Mouse (Mus musculus) CH12.LX (cell line): ENCODE results near the gene Nr2e3. TPM values are rescaled to one million over a fixed set of nuclear protein-coding genes. Genes with fewer than 3 reads are reported as not detected.

Source experiments
- DNase-seq: peaks from one replicate; pipeline ENCODE4 v3.0.0-alpha.2; 2013; ENCODE audit errors: extremely low read depth
- H3K27ac ChIP-seq: 2 replicates; pipeline ENCODE4 v1.5.1; 2012; ENCODE audit warnings: low read depth, mild to moderate bottlenecking, control low read depth, moderate library complexity; ENCODE audit not compliant: insufficient read depth
- H3K27me3 ChIP-seq: replicated peaks from 2 replicates; pipeline ENCODE3; 2012; ENCODE audit warnings: inconsistent platforms
- H3K36me3 ChIP-seq, 2 experiments: replicated peaks in 1 of 2; 2 replicates each; pipeline versions ENCODE3 to v1.6.1; 2012; ENCODE audit warnings: inconsistent platforms in 1 of 2, low read length in 1 of 2, mild to moderate bottlenecking in 1 of 2, mixed read lengths in 1 of 2, moderate library complexity in 1 of 2; ENCODE audit not compliant: control insufficient read depth in 1 of 2, insufficient read depth in 1 of 2
- H3K4me1 ChIP-seq, 2 experiments: 2 replicates each; pipeline ENCODE4 v1.6.1; 2012; ENCODE audit warnings: inconsistent platforms in 1 of 2, moderate library complexity in 1 of 2; ENCODE audit not compliant: insufficient read depth in 2 of 2, control insufficient read depth in 1 of 2
- H3K4me2 ChIP-seq: 2 replicates; pipeline ENCODE4 v1.6.1; 2012; ENCODE audit warnings: low read depth, mild to moderate bottlenecking, control low read depth; ENCODE audit not compliant: poor library complexity, insufficient read depth, severe bottlenecking
- H3K4me3 ChIP-seq, 3 experiments: fragments of 150-350 bp in 1 of 3; sonication (generic) in 1 of 3; replicated peaks in 1 of 3; 2 replicates each; pipeline versions ENCODE3 to v1.5.1; 2011 to 2012; ENCODE audit warnings: low read depth in 2 of 3, low read length in 2 of 3, mild to moderate bottlenecking in 2 of 3, moderate library complexity in 2 of 3, control low read depth in 1 of 3, improper control_type of control experiment in 1 of 3, inconsistent platforms in 1 of 3, mixed read lengths in 1 of 3; ENCODE audit not compliant: poor library complexity in 1 of 3
- H3K79me2 ChIP-seq: replicated peaks from 2 replicates; pipeline ENCODE4 v1.6.1; 2012; ENCODE audit warnings: mild to moderate bottlenecking, moderate library complexity; ENCODE audit not compliant: control insufficient read depth, poor library complexity, insufficient read depth, severe bottlenecking; ENCODE audit errors: extremely low read depth
- H3K9ac ChIP-seq: 2 replicates; pipeline ENCODE4 v1.6.1; 2012; ENCODE audit warnings: low read depth, mild to moderate bottlenecking, control low read depth, moderate library complexity; ENCODE audit not compliant: insufficient read depth
- H3K9me3 ChIP-seq: replicated peaks from 2 replicates; pipeline ENCODE3; 2012; ENCODE audit warnings: low read length, inconsistent platforms, mixed read lengths
- BHLHE40 ChIP-seq: IDR thresholded peaks from 2 replicates; pipeline ENCODE4 v1.6.1; 2011; ENCODE audit warnings: mild to moderate bottlenecking, low read depth, low read length, improper control_type of control experiment
- CTCF ChIP-seq, 2 experiments: IDR thresholded peaks in 1 of 2; conservative IDR thresholded peaks in 1 of 2; 2 replicates each; pipeline ENCODE4 v1.5.1; 2011 to 2012; ENCODE audit warnings: low read depth in 2 of 2, low read length in 2 of 2, improper control_type of control experiment in 1 of 2, inconsistent platforms in 1 of 2, mild to moderate bottlenecking in 1 of 2, moderate library complexity in 1 of 2
- E2F4 ChIP-seq: IDR thresholded peaks from 2 replicates; pipeline ENCODE4 v1.6.1; 2011; ENCODE audit warnings: low read depth, low read length, improper control_type of control experiment; ENCODE audit not compliant: insufficient replicate concordance
- EP300 ChIP-seq: IDR thresholded peaks from 2 replicates; pipeline ENCODE4 v1.6.1; 2011; ENCODE audit warnings: low read length, improper control_type of control experiment
- ETS1 ChIP-seq: conservative IDR thresholded peaks from 2 replicates; pipeline ENCODE4 v1.6.1; 2012; ENCODE audit warnings: low read depth, mild to moderate bottlenecking, inconsistent platforms, low read length, improper control_type of control experiment, moderate library complexity
- IRF4 ChIP-seq: IDR thresholded peaks from 2 replicates; pipeline ENCODE4 v1.6.1; 2014; ENCODE audit warnings: low read depth, mild to moderate bottlenecking, inconsistent platforms, low read length, improper control_type of control experiment
- JUN ChIP-seq: IDR thresholded peaks from 2 replicates; pipeline ENCODE4 v1.6.1; 2011; ENCODE audit warnings: low read depth, mild to moderate bottlenecking, low read length, improper control_type of control experiment, moderate library complexity; ENCODE audit not compliant: insufficient read depth
- JUND ChIP-seq: conservative IDR thresholded peaks from 2 replicates; pipeline ENCODE4 v1.6.1; 2011; ENCODE audit warnings: low read depth, low read length, improper control_type of control experiment
- MAFK ChIP-seq: IDR thresholded peaks from 2 replicates; pipeline ENCODE4 v1.6.1; 2011; ENCODE audit warnings: low read length, improper control_type of control experiment; ENCODE audit not compliant: insufficient replicate concordance
- MAX ChIP-seq: IDR thresholded peaks from 2 replicates; pipeline ENCODE4 v1.6.1; 2011; ENCODE audit warnings: low read length, improper control_type of control experiment
- MEF2A ChIP-seq: IDR thresholded peaks from 2 replicates; pipeline ENCODE4 v1.6.1; 2014; ENCODE audit warnings: low read depth, mild to moderate bottlenecking, inconsistent platforms, low read length, improper control_type of control experiment, borderline replicate concordance
- MXI1 ChIP-seq: IDR thresholded peaks from 2 replicates; pipeline ENCODE4 v1.6.1; 2011; ENCODE audit warnings: mild to moderate bottlenecking, low read depth, low read length, improper control_type of control experiment
- MYC ChIP-seq: IDR thresholded peaks from 2 replicates; pipeline ENCODE4 v1.6.1; 2011; ENCODE audit warnings: low read depth, mild to moderate bottlenecking, improper control_type of control experiment, low read length
- POLR2A ChIP-seq: IDR thresholded peaks from 2 replicates; pipeline ENCODE4 v1.6.1; 2011; ENCODE audit warnings: low read depth, mild to moderate bottlenecking, improper control_type of control experiment, low read length
- POLR2AphosphoS2 ChIP-seq: IDR thresholded peaks from 2 replicates; pipeline ENCODE4 v1.6.1; 2011; ENCODE audit warnings: low read depth, low read length, improper control_type of control experiment
- RAD21 ChIP-seq: IDR thresholded peaks from 2 replicates; pipeline ENCODE4 v1.6.1; 2011; ENCODE audit warnings: low read depth, mild to moderate bottlenecking, low read length, improper control_type of control experiment, moderate library complexity
- TBP ChIP-seq: conservative IDR thresholded peaks from 2 replicates; pipeline ENCODE4 v1.6.1; 2011; ENCODE audit warnings: low read depth, low read length, improper control_type of control experiment
- TCF12 ChIP-seq: IDR thresholded peaks from 2 replicates; pipeline ENCODE4 v1.6.1; 2014; ENCODE audit warnings: low read depth, mild to moderate bottlenecking, inconsistent platforms, low read length, improper control_type of control experiment
- UBTF ChIP-seq: IDR thresholded peaks from 2 replicates; pipeline ENCODE4 v1.6.1; 2012; ENCODE audit warnings: low read depth, mild to moderate bottlenecking, inconsistent platforms, low read length, improper control_type of control experiment, moderate library complexity
- ZKSCAN1 ChIP-seq: IDR thresholded peaks from 2 replicates; pipeline ENCODE4 v1.6.1; 2012; ENCODE audit warnings: low read depth, inconsistent platforms, low read length, improper control_type of control experiment, borderline replicate concordance
- dilution Hi-C: fragments of 300-500 bp; cut with MboI; formaldehyde crosslinking; loops from 2 replicates; pipeline ENCODE4 v1.14.3; 2020; ENCODE audit warnings: low sequenced_read_pairs; ENCODE audit not compliant: extremely low pct_unique_long_range_greater_than_20kb, extremely low pct_ligation_motif_present
- in situ Hi-C: fragments of 300-500 bp; cut with MboI; formaldehyde crosslinking; loops from 3 replicates; pipeline ENCODE4 v1.14.3; 2019; ENCODE audit warnings: low sequenced_read_pairs, low pct_ligation_motif_present, low pct_unique_long_range_greater_than_20kb, mixed read lengths
- polyA plus RNA-seq: library from polyadenylated mRNA; unstranded; fragments of >175 nt; gene quantifications from 2 replicates; pipeline ENCODE4 v1.2.1, GENCODE M21; 2012; ENCODE audit warnings: low read depth; ENCODE audit not compliant: insufficient read length
- total RNA-seq, 2 experiments: library from RNA; depleted of rRNA; stranded (reverse); fragments of 300-350 nt in 1 of 2; fragments of >200 nt in 1 of 2; gene quantifications; 2 replicates each; pipeline ENCODE4 v1.2.3; 2012 to 2014

Gene Nr2e3
- total and polyA plus RNA-seq, 3 experiments: 0.13 TPM; not detected in 2

DNA sequence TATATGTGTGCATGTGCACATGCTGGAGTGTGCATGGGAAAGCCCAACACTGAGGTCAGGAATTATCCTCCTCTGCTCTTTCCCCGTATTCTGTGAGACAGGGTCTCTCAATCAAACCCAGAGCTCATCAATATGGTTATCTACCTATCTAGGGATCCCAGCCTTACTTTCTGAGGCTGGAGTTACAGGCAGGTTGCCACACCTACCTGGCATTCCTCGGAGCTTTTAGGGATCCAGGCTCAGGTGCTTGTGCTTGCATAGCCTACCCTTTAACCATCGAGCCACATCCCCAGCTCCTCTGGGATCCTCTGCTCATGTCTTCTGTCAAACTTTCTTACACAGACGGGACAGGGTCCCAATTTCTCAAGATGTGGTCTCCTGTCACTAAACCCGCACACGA is 4.0 kb downstream of the Nr2e3 start:
- Histone ChIP-seq H3K9me3 (no peaks in the 10 kb centered on the region), H3K27ac (no peak overlapping the region), H3K79me2 (no peaks in the 10 kb centered on the region), H3K4me2 (no peak overlapping the region), H3K4me3 (no peak overlapping the region), H3K36me3 (no peaks in the 10 kb centered on the region), H3K4me1 (peaks cover 4 to 41% of the 10 kb centered on the region in 2 experiments; a peak in 3 of 4 replicates), H3K27me3 (no peaks in the 10 kb centered on the region), H3K9ac (no peak overlapping the region)
- dilution Hi-C loops: no loop called here
- TF ChIP-seq JUND: no peak
- TF ChIP-seq BHLHE40: peak; percentile 30; the same call in 1 of the 2 replicates
- in situ Hi-C loops: loop anchor here (5.0 kb wide), 1 partner anchor 234 kb away; no protein-coding TSS in a partner anchor
- DNase-seq: no peak

DNA sequence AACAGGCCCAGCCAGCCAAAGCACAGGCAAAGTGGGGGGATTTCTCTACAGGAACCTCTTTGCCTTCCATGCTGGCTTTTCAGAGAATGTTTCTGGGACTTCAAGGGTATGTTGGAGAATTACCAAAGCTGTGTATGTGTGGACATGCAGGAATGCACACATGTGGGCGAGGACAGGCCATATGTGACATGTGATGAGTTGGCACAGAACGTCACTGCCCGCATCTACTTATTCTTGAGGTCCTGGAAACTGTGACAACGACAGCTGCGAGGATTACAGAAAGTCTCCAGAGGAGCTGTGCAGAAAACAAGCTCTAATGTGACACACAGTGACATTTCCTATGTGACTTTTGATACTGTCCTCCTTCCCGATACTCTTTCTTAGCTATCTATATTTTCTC is 4.8 kb downstream of the Nr2e3 start:
- H3K36me3 ChIP-seq: no peaks in the 10 kb centered on the region
- no peak overlapping the region for H3K9ac ChIP-seq
- in situ Hi-C loops: loop anchor here (5.0 kb wide), 1 partner anchor 233 kb away; no protein-coding TSS in a partner anchor
- no peak overlapping the region for H3K27ac ChIP-seq
- no peaks in the 10 kb centered on the region for H3K9me3 ChIP-seq
- no peaks in the 10 kb centered on the region for H3K27me3 ChIP-seq
- TF ChIP-seq CTCF (conservative IDR thresholded peaks at IDR 0.05 in 1 of 2, IDR thresholded peaks at IDR 0.05 in 1 of 2; ENCODE audit: low read depth in 2 of 2, low read length in 2 of 2) (no peak), E2F4 (no peak), MAX (peak; percentile 25; the same call in 1 of the 2 replicates), MEF2A (no peak), TBP (no peak), TCF12 (peak; percentile 19; the same call in 1 of the 2 replicates), UBTF (no peak), RAD21 (no peak), EP300 (peak; percentile 43; the same call in 1 of the 2 replicates), BHLHE40 (peak; percentile 49; the same call in 1 of the 2 replicates), JUN (peak; percentile 8; the same call in 1 of the 2 replicates), MYC (no peak), POLR2AphosphoS2 (no peak), POLR2A (no peak), MXI1 (no peak), ZKSCAN1 (no peak), MAFK (no peak), ETS1 (peak; percentile 75), IRF4 (no peak)
- H3K4me2 ChIP-seq: peak overlapping the region; percentile 22; the same call in 1 of the 2 replicates
- DNase-seq: peak; percentile 63
- H3K4me3 ChIP-seq: peak overlapping the region in 1 of 3 experiments; percentile 9
- dilution Hi-C loops: no loop called here
- peaks cover 4 to 43% of the 10 kb centered on the region in 2 experiments; a peak in 3 of 4 replicates for H3K4me1 ChIP-seq
- H3K79me2 ChIP-seq: no peaks in the 10 kb centered on the region
